Mouse (Mus musculus): Measurements from ENCODE around the gene Htr1d. TPM values are rescaled to one million over a fixed set of nuclear protein-coding genes. Genes with fewer than 3 reads are reported as not detected.

The Htr1d gene
- polyA plus RNA-seq, 1 experiment from 2014 or later = 0.84 TPM

GRCm38 (mm10) chr4:136468553-136469327 lies 45.4 kb downstream of the Htr1d start:
- 73% methylated on average over 14 of the region's 14 CpGs for WGBS
- H3K4me1 ChIP-seq (ENCODE audit: control insufficient read depth, insufficient read depth, low read length) = peaks cover 14% of the 10 kb centered on the region
- DNase-seq (ENCODE audit: low spot score) = peak; percentile 30
- H3K9me3 ChIP-seq (replicated peaks; ENCODE audit: control insufficient read depth, low read length) = no peaks in the 10 kb centered on the region
- no peak overlapping the region for H3K27ac ChIP-seq (ENCODE audit: low read depth, low read length)
- H3K4me3 ChIP-seq (ENCODE audit: low read depth, low read length) = no peak overlapping the region
- 0 out of 2 replicates have a peak, but pooled peaks cover 4% of the 10 kb centered on the region for H3K27me3 ChIP-seq (replicated peaks; ENCODE audit: control insufficient read depth, insufficient read depth, low read length)
- H3K36me3 ChIP-seq (ENCODE audit: control insufficient read depth, insufficient read depth, low read length) = no peaks in the 10 kb centered on the region
- no peak overlapping the region for H3K4me2 ChIP-seq (ENCODE audit: low read length)
- 0 out of 2 replicates have a peak, but pooled peaks have one; percentile 11 for ATAC-seq
- H3K9ac ChIP-seq (ENCODE audit: low read length) = no peak overlapping the region

GRCm38 (mm10) chr4:136469371-136469903 lies 46.1 kb downstream of the Htr1d start, which contains the start of gene Luzp1:
Gene Luzp1 (plus strand): TSS chr4:136469761.
- Histone ChIP-seq H3K27ac (ENCODE audit: low read depth, low read length) (peak within 1 kb of the TSS; percentile 97), H3K4me2 (ENCODE audit: low read length) (peak within 1 kb of the TSS; percentile 73), H3K4me3 (ENCODE audit: low read depth, low read length) (peak within 1 kb of the TSS; percentile 86), H3K9me3 (replicated peaks; ENCODE audit: control insufficient read depth, low read length) (no peaks in the 10 kb centered on the region), H3K4me1 (ENCODE audit: control insufficient read depth, insufficient read depth, low read length) (peaks cover 14% of the 10 kb centered on the region), H3K27me3 (replicated peaks; ENCODE audit: control insufficient read depth, insufficient read depth, low read length) (no peaks in the 10 kb centered on the region), H3K9ac (ENCODE audit: low read length) (peak within 1 kb of the TSS; percentile 88), H3K36me3 (ENCODE audit: control insufficient read depth, insufficient read depth, low read length) (no peaks in the 10 kb centered on the region)
- WGBS = 2% methylated on average over 36 of the region's 36 CpGs
- peak; percentile 93 for DNase-seq (ENCODE audit: low spot score)
- ATAC-seq = peak; percentile 95

- peak overlapping the region; percentile 97 for H3K27ac ChIP-seq (ENCODE audit: low read depth, low read length)
- 0% methylated on average over 18 of the region's 55 CpGs for WGBS
- peak overlapping the region; percentile 88 for H3K9ac ChIP-seq (ENCODE audit: low read length)
- H3K4me2 ChIP-seq (ENCODE audit: low read length) = peak overlapping the region; percentile 73
- H3K4me1 ChIP-seq (ENCODE audit: control insufficient read depth, insufficient read depth, low read length) = peaks cover 14% of the 10 kb centered on the region
- no peaks in the 10 kb centered on the region for H3K9me3 ChIP-seq (replicated peaks; ENCODE audit: control insufficient read depth, low read length)
- ATAC-seq = peak; percentile 80
- H3K36me3 ChIP-seq (ENCODE audit: control insufficient read depth, insufficient read depth, low read length) = no peaks in the 10 kb centered on the region
- H3K27me3 ChIP-seq (replicated peaks; ENCODE audit: control insufficient read depth, insufficient read depth, low read length) = no peaks in the 10 kb centered on the region
- H3K4me3 ChIP-seq (ENCODE audit: low read depth, low read length) = peak overlapping the region; percentile 86
- DNase-seq (ENCODE audit: low spot score) = peak; percentile 83
Observed at GRCm38 (mm10) chr4:136469941-136470346, 46.6 kb downstream of the Htr1d start.

- under 1% methylated on average over 48 of the region's 58 CpGs for WGBS
- H3K27me3 ChIP-seq (replicated peaks; ENCODE audit: control insufficient read depth, insufficient read depth, low read length) = no peaks in the 10 kb centered on the region
- peak; percentile 38 for ATAC-seq
- no peaks in the 10 kb centered on the region for H3K9me3 ChIP-seq (replicated peaks; ENCODE audit: control insufficient read depth, low read length)
- peak; percentile 62 for DNase-seq (ENCODE audit: low spot score)
- peak overlapping the region; percentile 97 for H3K27ac ChIP-seq (ENCODE audit: low read depth, low read length)
- H3K4me3 ChIP-seq (ENCODE audit: low read depth, low read length) = peak overlapping the region; percentile 86
- peak overlapping the region; percentile 73 for H3K4me2 ChIP-seq (ENCODE audit: low read length)
- peak overlapping the region; percentile 88 for H3K9ac ChIP-seq (ENCODE audit: low read length)
- H3K4me1 ChIP-seq (ENCODE audit: control insufficient read depth, insufficient read depth, low read length) = peaks cover 14% of the 10 kb centered on the region
- H3K36me3 ChIP-seq (ENCODE audit: control insufficient read depth, insufficient read depth, low read length) = 0 out of 2 replicates have a peak, but pooled peaks cover 2% of the 10 kb centered on the region
Observed at GRCm38 (mm10) chr4:136470347-136471071, 47.2 kb downstream of the Htr1d start.

GRCm38 (mm10) chr4:136476692-136477091 lies 53.4 kb downstream of the Htr1d start:
- DNase-seq (ENCODE audit: low spot score) (no peak), ATAC-seq (no peak)
- WGBS = 100% methylated on average over 1 of the region's 1 CpGs
- H3K27ac ChIP-seq (ENCODE audit: low read depth, low read length) = no peak overlapping the region
- H3K27me3 ChIP-seq (replicated peaks; ENCODE audit: control insufficient read depth, insufficient read depth, low read length) = no peaks in the 10 kb centered on the region
- no peak overlapping the region for H3K4me2 ChIP-seq (ENCODE audit: low read length)
- no peak overlapping the region for H3K4me3 ChIP-seq (ENCODE audit: low read depth, low read length)
- H3K9me3 ChIP-seq (replicated peaks; ENCODE audit: control insufficient read depth, low read length) = no peaks in the 10 kb centered on the region
- H3K9ac ChIP-seq (ENCODE audit: low read length) = no peak overlapping the region
- 0 out of 2 replicates have a peak, but pooled peaks cover 3% of the 10 kb centered on the region for H3K36me3 ChIP-seq (ENCODE audit: control insufficient read depth, insufficient read depth, low read length)
- peaks cover 8% of the 10 kb centered on the region for H3K4me1 ChIP-seq (ENCODE audit: control insufficient read depth, insufficient read depth, low read length)

DNA sequence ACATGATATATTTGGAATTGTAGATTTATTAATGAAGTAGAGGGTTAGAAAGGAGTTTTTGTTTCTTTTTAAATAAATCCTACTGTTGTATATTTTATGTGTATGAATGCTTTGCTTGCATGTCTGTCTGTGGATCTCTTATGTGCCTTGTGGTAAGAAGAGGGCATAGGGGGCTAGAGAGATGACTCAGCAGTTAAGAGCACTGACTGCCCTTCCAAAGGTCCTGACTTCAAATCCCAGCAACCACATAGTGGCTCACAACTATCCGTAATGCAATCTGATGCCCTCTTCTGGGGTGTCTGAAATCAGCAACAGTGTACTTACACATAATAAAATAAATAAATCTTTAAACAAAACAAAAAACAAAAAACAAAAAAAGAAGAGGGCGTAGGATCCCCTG lies 63.2 kb downstream of the Htr1d start:
- H3K4me1 ChIP-seq (ENCODE audit: control insufficient read depth, insufficient read depth, low read length) = no peaks in the 10 kb centered on the region
- ATAC-seq = no peak
- no peak overlapping the region for H3K4me3 ChIP-seq (ENCODE audit: low read depth, low read length)
- WGBS = 90% methylated on average over 2 of the region's 2 CpGs
- no peak overlapping the region for H3K27ac ChIP-seq (ENCODE audit: low read depth, low read length)
- no peak overlapping the region for H3K4me2 ChIP-seq (ENCODE audit: low read length)
- 0 out of 2 replicates have a peak, but pooled peaks cover 3% of the 10 kb centered on the region for H3K9me3 ChIP-seq (replicated peaks; ENCODE audit: control insufficient read depth, low read length)
- H3K9ac ChIP-seq (ENCODE audit: low read length) = no peak overlapping the region
- H3K27me3 ChIP-seq (replicated peaks; ENCODE audit: control insufficient read depth, insufficient read depth, low read length) = no peaks in the 10 kb centered on the region
- DNase-seq (ENCODE audit: low spot score) = no peak
- H3K36me3 ChIP-seq (ENCODE audit: control insufficient read depth, insufficient read depth, low read length) = no peaks in the 10 kb centered on the region

Other genes starting within 250 kb of the Htr1d start
- 1.6 and 2.4 TPM in 2 replicates for gene Asap3, start 217.2 kb upstream of the Htr1d start, polyA plus RNA-seq (2014; fragmentation: Nextera tagmentation; extraction: Ambion mirVana)
- gene Tcea3, start 175.8 kb upstream of the Htr1d start, polyA plus RNA-seq (2014; fragmentation: Nextera tagmentation; extraction: Ambion mirVana) = 0.60 and 1.2 TPM in 2 replicates
- 34.4 and 39.7 TPM in 2 replicates for gene Zfp46, start 138.8 kb upstream of the Htr1d start, polyA plus RNA-seq (2014; fragmentation: Nextera tagmentation; extraction: Ambion mirVana)
- gene Hnrnpr, start 112.6 kb upstream of the Htr1d start, polyA plus RNA-seq (2014; fragmentation: Nextera tagmentation; extraction: Ambion mirVana) = 195 and 201 TPM in 2 replicates
- 0.32 TPM in 1 of 2 replicates, not detected in the other for gene 6030445D17Rik, start 38.7 kb downstream of the Htr1d start, polyA plus RNA-seq (2014; fragmentation: Nextera tagmentation; extraction: Ambion mirVana)
- gene Luzp1, start 46.2 kb downstream of the Htr1d start, polyA plus RNA-seq (2014; fragmentation: Nextera tagmentation; extraction: Ambion mirVana) = 41.7 and 53.3 TPM in 2 replicates
- gene Kdm1a, start 179.2 kb downstream of the Htr1d start, polyA plus RNA-seq (2014; fragmentation: Nextera tagmentation; extraction: Ambion mirVana) = 103 TPM in 2 replicates
- gene Tex46, start 186.9 kb downstream of the Htr1d start, polyA plus RNA-seq (2014; fragmentation: Nextera tagmentation; extraction: Ambion mirVana) = not detected in 2 replicates
- 0.10 TPM in 1 of 2 replicates, not detected in the other for gene Lactbl1, start 199.1 kb downstream of the Htr1d start, polyA plus RNA-seq (2014; fragmentation: Nextera tagmentation; extraction: Ambion mirVana)

All from forebrain, embryonic 14.5 days (tissue).